Mouse (Mus musculus) heart, embryonic 12.5 days (tissue): ENCODE results near the gene Tcl1b2. TPM values are rescaled to one million over a fixed set of nuclear protein-coding genes. Genes with fewer than 3 reads are reported as not detected.
"Not testable (repeated sequence)": the region's sequence is repeated elsewhere in the genome, so short reads cannot be mapped to it uniquely, and the experiment has no call there.

Experiments used
- ATAC-seq: fragments of 200-750 bp; cut with Nextera tagmentation; 2 replicates; pipeline ENCODE4 v1.8.0; 2017; ENCODE audit warnings: moderate TSS enrichment, moderate library complexity; ENCODE audit not compliant: insufficient number of reproducible peaks, low FRiP score
- H3K27ac ChIP-seq: fragments of 300-500 bp; sonication (generic); 2 replicates; pipeline ENCODE4 v1.5.1; 2016; ENCODE audit warnings: mild to moderate bottlenecking, moderate library complexity; ENCODE audit not compliant: poor library complexity, severe bottlenecking
- H3K27me3 ChIP-seq: fragments of 300-500 bp; sonication (generic); replicated peaks from 2 replicates; pipeline ENCODE4 v1.6.1; 2016; ENCODE audit warnings: mild to moderate bottlenecking, moderate library complexity
- H3K36me3 ChIP-seq: fragments of 300-500 bp; sonication (generic); 2 replicates; pipeline ENCODE4 v1.6.1; 2016; ENCODE audit warnings: mild to moderate bottlenecking, moderate library complexity
- H3K4me1 ChIP-seq: fragments of 300-500 bp; sonication (generic); replicated peaks from 2 replicates; pipeline ENCODE4 v1.6.1; 2016; ENCODE audit warnings: mild to moderate bottlenecking
- H3K4me2 ChIP-seq: fragments of 300-500 bp; sonication (generic); 2 replicates; pipeline ENCODE4 v1.6.1; 2016; ENCODE audit warnings: mild to moderate bottlenecking, moderate library complexity
- H3K4me3 ChIP-seq: fragments of 300-500 bp; sonication (generic); 2 replicates; pipeline ENCODE4 v1.5.1; 2016; ENCODE audit warnings: mild to moderate bottlenecking
- H3K9ac ChIP-seq: fragments of 300-500 bp; sonication (generic); 2 replicates; pipeline ENCODE4 v1.6.1; 2016; ENCODE audit warnings: mild to moderate bottlenecking, moderate library complexity
- H3K9me3 ChIP-seq: fragments of 300-500 bp; sonication (generic); replicated peaks from 2 replicates; pipeline ENCODE4 v1.6.1; 2016; ENCODE audit warnings: mild to moderate bottlenecking, moderate library complexity
- WGBS: fragments of 180-500 bp; shearing (Covaris S2); methylation state at CpG from one replicate; pipeline ENCODE4 v1.1.7; 2016; 5-methylcytosine and 5-hydroxymethylcytosine counted together
- polyA plus RNA-seq: library from polyadenylated mRNA; unstranded; fragments of >200 nt; fragmentation: Nextera tagmentation; extraction: Ambion mirVana; gene quantifications from 2 replicates; pipeline ENCODE4 v1.2.1, GENCODE M21; 2016

Gene Tcl1b2
- polyA plus RNA-seq, 1 experiment from 2014 or later, result not detected

GRCm38 (mm10) chr12:105173366-105173765 lies 27.6 kb downstream of the Tcl1b2 start:
- WGBS, result 59% methylated on average over 2 of the region's 2 CpGs
- no peaks in the 10 kb centered on the region for H3K4me1 ChIP-seq
- ATAC-seq, result no peak

GRCm38 (mm10) chr12:105174318-105174717 lies 28.5 kb downstream of the Tcl1b2 start:
- 15% methylated on average over 2 of the region's 2 CpGs for WGBS
- H3K36me3 ChIP-seq, H3K27ac ChIP-seq, H3K4me2 ChIP-seq, H3K9me3 ChIP-seq, H3K4me3 ChIP-seq, ATAC-seq, H3K9ac ChIP-seq, H3K4me1 ChIP-seq, H3K27me3 ChIP-seq: not testable (repeated sequence)

More at GRCm38 (mm10) chr12:105173366-105173765, 27.6 kb downstream of the Tcl1b2 start:
- Histone ChIP-seq H3K27ac (no peak overlapping the region), H3K9me3 (no peaks in the 10 kb centered on the region), H3K9ac (no peak overlapping the region), H3K4me2 (no peak overlapping the region), H3K36me3 (no peaks in the 10 kb centered on the region), H3K27me3 (no peaks in the 10 kb centered on the region; the same call in 1 of the 2 replicates), H3K4me3 (no peak overlapping the region)

GRCm38 (mm10) chr12:105176044-105176443 lies 30.2 kb downstream of the Tcl1b2 start, which contains the start of gene Tcl1b5:
Gene Tcl1b5, plus strand, starts transcription at chr12:105176344.
- H3K4me2 ChIP-seq, H3K27ac ChIP-seq, H3K4me1 ChIP-seq, ATAC-seq, H3K9me3 ChIP-seq, H3K9ac ChIP-seq, H3K27me3 ChIP-seq, H3K36me3 ChIP-seq, H3K4me3 ChIP-seq: not testable (repeated sequence)
- 51% methylated on average over 3 of the region's 3 CpGs for WGBS

GRCm38 (mm10) chr12:105181040-105181644 lies 35.3 kb downstream of the Tcl1b2 start:
- 72% methylated on average over 4 of the region's 4 CpGs for WGBS
- not testable (repeated sequence) for H3K9me3 ChIP-seq, H3K36me3 ChIP-seq, H3K4me1 ChIP-seq, H3K4me3 ChIP-seq, ATAC-seq, H3K4me2 ChIP-seq, H3K27me3 ChIP-seq, H3K9ac ChIP-seq, H3K27ac ChIP-seq

GRCm38 (mm10) chr12:105188980-105189379 lies 43.2 kb downstream of the Tcl1b2 start:
- not testable (repeated sequence) for H3K4me3 ChIP-seq, H3K4me1 ChIP-seq, ATAC-seq, H3K4me2 ChIP-seq, H3K27me3 ChIP-seq, H3K27ac ChIP-seq, H3K36me3 ChIP-seq, H3K9ac ChIP-seq
- H3K9me3 ChIP-seq, result 0 out of 2 replicates have a peak, but pooled peaks cover 11% of the 10 kb centered on the region
- WGBS, result 29% methylated on average over 2 of the region's 2 CpGs

GRCm38 (mm10) chr12:105190743-105191142 lies 44.9 kb downstream of the Tcl1b2 start, which contains the start of gene Tcl1b3:
Gene Tcl1b3, plus strand, starts transcription at chr12:105191043.
- 88% methylated on average over 6 of the region's 6 CpGs for WGBS
- H3K9ac ChIP-seq, H3K4me1 ChIP-seq, H3K27ac ChIP-seq, H3K27me3 ChIP-seq, ATAC-seq, H3K36me3 ChIP-seq, H3K4me3 ChIP-seq, H3K4me2 ChIP-seq: not testable (repeated sequence)
- 0 out of 2 replicates have a peak, but pooled peaks cover 11% of the 10 kb centered on the region for H3K9me3 ChIP-seq

- not testable (repeated sequence) for H3K9me3 ChIP-seq, H3K9ac ChIP-seq, H3K4me3 ChIP-seq, H3K27me3 ChIP-seq, ATAC-seq, H3K4me1 ChIP-seq, H3K36me3 ChIP-seq, H3K4me2 ChIP-seq, H3K27ac ChIP-seq
- WGBS, result 59% methylated on average over 7 of the region's 7 CpGs
Measured at GRCm38 (mm10) chr12:105199684-105200497, 54.1 kb downstream of the Tcl1b2 start.

- not testable (repeated sequence) for H3K9me3 ChIP-seq, H3K36me3 ChIP-seq, H3K4me2 ChIP-seq, H3K4me3 ChIP-seq, ATAC-seq, H3K27me3 ChIP-seq, H3K4me1 ChIP-seq, H3K9ac ChIP-seq, H3K27ac ChIP-seq
- 68% methylated on average over 1 of the region's 1 CpGs for WGBS
Measured at GRCm38 (mm10) chr12:105201657-105202056, 55.8 kb downstream of the Tcl1b2 start, which contains the start of gene Tcl1b4. Gene Tcl1b4, plus strand, starts transcription at chr12:105201957.

Other genes starting within 250 kb of the Tcl1b2 start
- gene Syne3, start 136.2 kb upstream of the Tcl1b2 start, polyA plus RNA-seq, result 0.19 and 0.32 TPM in 2 replicates
- 203 and 206 TPM in 2 replicates for gene Glrx5, start 113.3 kb upstream of the Tcl1b2 start, polyA plus RNA-seq
- not detected in 2 replicates for gene Tcl1b1, start 13.7 kb downstream of the Tcl1b2 start, polyA plus RNA-seq
- not detected in 2 replicates for gene Tcl1b5, start 30.3 kb downstream of the Tcl1b2 start, polyA plus RNA-seq
- not detected in 2 replicates for gene Tcl1b3, start 45.0 kb downstream of the Tcl1b2 start, polyA plus RNA-seq
- gene Tcl1b4, start 55.9 kb downstream of the Tcl1b2 start, polyA plus RNA-seq, result not detected in 2 replicates
- gene Tcl1, start 76.8 kb downstream of the Tcl1b2 start, polyA plus RNA-seq, result not detected in 2 replicates
- gene Tunar, start 187.9 kb downstream of the Tcl1b2 start, polyA plus RNA-seq, result 0.10 and 0.15 TPM in 2 replicates